Mouse (Mus musculus) MEL-GATA-1-ER (cell line): ENCODE data around the gene Aqp9.

Experiments used
- DNase-seq: peaks from one replicate; pipeline ENCODE4 v3.0.0-alpha.2; 2012; ENCODE audit warnings: low read depth; ENCODE audit errors: extremely low read depth

Aqp9 gene

DNA sequence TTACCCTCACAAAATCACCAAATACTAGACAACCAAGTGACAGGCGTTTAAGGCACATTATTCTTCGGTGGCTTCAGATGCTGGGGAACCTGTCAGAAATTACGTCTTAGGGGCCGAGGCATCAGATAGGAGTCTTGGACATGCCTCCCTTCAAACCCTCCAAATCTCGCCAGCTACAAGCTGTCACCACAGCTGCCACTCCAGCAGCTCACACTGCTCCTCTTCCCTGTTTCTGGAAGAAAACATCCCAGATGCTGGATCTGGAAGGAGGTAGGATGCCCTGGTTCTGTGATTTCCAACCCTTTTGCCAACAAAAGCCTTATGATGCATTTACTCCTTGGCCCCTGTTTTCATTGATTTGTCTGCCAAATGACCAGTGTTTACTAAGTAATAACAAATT, 101.3 kb downstream of the Aqp9 start:
- no peak for DNase-seq

DNA sequence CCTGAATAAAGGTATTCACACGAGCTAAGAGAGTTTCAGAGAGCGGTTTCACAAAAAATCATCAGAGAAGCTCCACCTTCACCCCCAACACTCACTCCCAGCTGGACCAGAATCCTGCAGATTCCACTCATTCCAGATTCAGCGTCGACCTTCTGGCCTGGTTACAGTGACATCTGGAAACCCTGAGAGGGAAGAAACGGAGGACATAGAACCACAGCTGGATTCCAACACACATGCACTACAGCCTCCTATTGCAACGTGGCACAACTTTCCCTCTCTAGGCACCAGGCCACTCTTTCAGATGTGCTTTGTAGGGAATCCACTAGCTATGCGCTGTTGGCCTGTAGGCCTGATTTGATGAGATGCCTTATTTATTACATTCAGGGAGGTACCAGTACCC, 102.0 kb downstream of the Aqp9 start:
- no peak for DNase-seq

DNA sequence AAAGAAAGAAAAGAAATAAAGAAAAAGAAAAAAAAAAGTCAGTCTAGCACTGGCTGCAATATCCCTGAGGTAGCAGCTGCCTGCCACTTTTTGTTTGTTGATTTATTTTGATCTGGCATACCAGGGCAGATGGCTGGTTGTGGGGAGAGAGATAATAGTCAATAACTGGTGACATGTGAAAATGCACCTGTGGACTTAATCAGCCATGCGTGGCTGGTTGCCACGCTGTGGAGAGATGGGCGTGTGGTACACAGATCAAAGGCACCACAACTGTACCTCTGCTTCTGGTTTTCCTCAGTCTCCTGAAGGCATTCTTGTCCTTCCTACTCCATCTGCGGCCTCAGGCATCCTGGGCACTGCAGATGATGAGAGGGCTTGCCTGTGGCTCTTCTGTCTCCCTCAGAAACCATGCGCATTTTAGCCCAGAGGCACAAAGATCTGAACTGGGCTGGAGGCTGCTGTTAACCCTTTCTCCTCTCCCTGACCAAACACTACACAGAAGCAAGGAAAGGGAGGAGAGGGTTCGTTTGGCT, 103.1 kb downstream of the Aqp9 start:
- no peak for DNase-seq

DNA sequence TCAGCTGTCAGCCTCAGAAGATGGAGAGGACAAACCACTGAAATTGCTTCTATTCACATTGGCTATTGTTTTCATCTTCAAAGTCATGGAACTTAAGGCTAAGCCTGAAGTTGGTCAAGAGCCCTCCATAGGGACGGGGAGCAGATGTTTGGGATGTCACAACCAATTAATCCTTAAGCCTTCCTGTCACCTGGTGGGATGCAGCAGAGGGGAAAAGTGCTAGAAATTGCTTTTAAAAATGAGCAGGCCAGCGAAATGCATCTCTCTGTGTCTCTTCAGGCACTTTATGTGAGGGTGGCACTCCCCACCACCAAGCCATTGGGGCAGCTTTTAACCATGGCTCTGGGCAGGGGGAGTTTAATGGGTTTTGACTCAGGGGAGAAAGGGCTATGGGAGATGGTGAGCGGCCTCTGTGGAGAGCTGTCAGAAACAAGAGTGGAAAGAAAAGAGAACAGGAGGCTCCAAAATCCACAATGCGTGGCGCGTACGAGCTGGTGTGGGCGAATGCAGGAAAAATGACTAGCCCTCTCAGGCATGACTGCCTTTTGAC, 104.1 kb downstream of the Aqp9 start:
- no peak for DNase-seq

DNA sequence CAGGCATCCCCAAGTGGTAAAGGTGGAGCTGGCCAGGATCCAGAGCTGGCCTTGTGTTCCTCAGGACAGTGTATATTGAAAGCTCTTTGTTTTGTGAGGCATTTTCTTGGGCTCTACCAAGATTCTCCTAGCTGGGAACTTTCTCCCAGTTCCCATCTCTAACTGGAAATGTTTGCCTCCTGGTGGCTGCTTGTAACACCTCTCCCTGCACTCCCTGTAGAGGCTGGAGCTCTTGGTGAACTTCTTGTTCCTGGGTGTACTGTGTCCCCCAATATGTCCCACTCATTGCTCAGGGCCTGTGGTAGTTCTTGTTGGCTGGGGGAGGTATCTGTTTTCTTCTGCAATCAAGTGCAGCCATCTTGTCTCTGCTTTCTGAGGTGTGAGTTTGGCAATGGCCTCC, 104.9 kb downstream of the Aqp9 start:
- no peak for DNase-seq

DNA sequence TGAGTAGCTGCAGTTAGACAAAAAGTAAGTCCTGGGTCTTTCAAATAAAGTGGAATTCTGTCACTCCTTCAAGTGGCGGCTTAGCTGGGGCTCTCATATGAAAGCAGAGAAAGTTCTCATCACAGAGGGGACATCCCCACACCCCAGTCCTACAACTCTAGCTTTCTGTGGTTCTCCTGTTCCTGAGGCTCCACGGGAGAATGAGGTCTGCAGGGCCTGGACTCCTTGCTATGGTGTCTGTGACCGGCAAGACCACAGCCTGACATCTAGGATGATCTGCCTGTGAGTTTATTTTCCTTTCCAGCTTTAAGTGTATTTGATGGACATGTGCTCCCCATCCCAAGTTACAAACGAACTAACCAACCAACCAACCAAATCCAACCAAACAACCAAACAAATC, 105.5 kb downstream of the Aqp9 start:
- DNase-seq = no peak

DNA sequence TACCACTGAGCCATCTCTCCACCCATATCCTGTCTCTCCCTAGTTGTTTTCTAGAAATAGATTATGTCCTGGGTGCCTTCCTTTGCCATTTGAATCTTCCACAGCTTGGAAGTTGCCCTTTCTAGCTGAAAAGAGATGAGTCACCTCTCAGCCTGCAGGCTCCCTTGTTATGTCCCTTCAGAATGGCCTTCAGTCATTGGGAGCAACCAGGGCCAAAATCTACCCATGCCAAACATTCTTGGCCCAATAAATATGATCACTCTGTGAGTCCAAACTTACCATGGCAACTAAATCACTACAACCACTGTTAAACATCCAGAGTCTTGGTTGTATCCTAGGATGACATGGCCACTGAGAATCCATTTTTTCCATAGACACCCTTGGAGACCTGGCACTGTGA, 106.2 kb downstream of the Aqp9 start:
- DNase-seq = no peak
